Mouse (Mus musculus) ES-Bruce4 (cell line): ENCODE measurements around the gene Amotl2.

ENCODE experiments used
- CTCF ChIP-seq: IDR thresholded peaks from one replicate; pipeline ENCODE4 v1.8.1; 2011; ENCODE audit warnings: low read depth, low read length
- EP300 ChIP-seq: IDR thresholded peaks from 2 replicates; pipeline ENCODE4 v1.6.1; 2011; ENCODE audit warnings: low read depth, low read length; ENCODE audit not compliant: insufficient read depth
- POLR2A ChIP-seq: IDR thresholded peaks from one replicate; pipeline ENCODE4 v1.8.1; 2011; ENCODE audit warnings: low read length; ENCODE audit not compliant: insufficient read depth

- TF ChIP-seq POLR2A (no peak), CTCF (no peak), EP300 (no peak)
Observed at GRCm38 (mm10) chr9:102729876-102730413, 13.5 kb downstream of the Amotl2 start.
